Mouse (Mus musculus) thymus, postnatal 36 days (tissue): ENCODE measurements around the gene Gm13695.
A peak's percentile ranks its signal among the peaks of the same experiment; 100 is the strongest.
"Not testable (repeated sequence)": the region's sequence is repeated elsewhere in the genome, so short reads cannot be mapped to it uniquely, and the experiment has no call there.

Source experiments
- DNase-seq, 2 experiments: peaks; one replicate each; pipeline ENCODE4 v3.0.0; 2022; ENCODE audit warnings: mixed read lengths in 2 of 2

Gene Gm13695

DNA sequence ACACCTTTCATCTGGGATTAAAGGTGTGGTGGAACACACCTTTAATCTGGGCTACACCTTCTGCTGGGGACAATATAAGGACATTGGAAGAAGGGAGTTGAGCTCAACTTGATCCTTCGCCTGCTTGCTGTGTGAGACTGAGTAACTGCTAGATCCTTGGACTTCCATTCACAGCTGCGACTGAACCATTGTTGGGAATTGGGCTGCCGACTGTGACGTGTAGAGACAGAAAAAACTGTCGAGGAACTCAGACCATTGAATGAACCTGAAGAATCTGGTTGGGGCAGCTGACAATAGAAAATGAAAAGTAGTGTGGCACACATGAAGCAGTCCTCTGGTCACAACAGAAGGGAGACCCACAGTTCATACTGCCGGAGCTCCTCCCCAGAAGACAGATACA, at the start of gene Gm13695:
Gm13695 (plus strand) TSS at position 301 of the 400 bp plus-strand sequence.
- not testable (repeated sequence) for DNase-seq

DNA sequence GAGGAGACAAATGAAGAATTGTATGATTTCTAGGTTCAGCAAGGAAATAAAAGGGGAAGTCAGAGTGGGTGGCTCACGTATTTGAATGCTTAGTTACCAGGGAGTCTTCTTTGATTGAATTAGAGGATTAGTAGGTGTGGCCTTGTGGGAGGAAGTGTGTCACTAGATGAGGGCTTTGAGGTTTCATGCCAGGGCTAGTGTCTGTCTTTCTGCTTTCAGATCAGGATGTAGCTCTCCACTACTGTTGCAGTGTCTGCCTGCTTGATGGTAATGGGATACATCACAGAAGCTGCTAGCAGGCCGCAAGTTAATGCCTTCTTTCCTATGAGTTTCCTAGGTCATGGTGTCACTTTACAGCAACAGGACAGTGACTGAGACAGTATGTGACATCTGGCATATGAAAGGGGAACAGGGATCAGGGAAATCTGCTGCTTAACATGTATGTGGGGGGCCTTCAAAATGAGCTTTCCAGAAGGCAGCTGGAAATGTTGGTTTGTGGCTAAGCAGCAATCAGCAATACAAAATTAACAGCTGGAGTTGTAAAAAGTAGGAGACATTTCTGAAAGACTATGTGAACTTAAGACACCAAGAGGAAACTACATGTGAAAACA, 37.5 kb upstream of the Gm13695 start:
- no peak for DNase-seq

DNA sequence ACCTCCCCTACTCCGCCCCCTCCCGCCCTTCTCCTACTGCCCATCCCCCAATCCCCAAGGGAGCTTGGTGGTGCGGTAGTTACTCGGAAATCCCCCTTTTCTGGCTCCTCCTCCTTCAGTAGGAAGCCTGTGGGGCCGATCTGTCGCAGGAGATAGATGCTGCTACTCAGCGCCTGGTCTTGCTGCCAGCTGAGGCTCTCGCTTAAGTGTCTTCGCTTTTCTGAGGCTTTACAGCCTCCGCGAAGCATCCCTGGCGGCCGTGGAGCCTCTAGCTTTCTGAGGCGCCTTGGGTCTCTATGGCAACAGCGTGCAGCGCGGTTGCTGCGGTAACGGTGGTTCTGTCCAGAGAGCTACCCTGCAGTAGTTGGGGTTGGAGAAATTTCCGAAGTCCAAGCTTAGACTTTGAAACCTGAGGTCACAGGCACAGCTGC, 26.2 kb upstream of the Gm13695 start, which contains the start of gene Zswim2:
Zswim2 (minus strand) TSS at position 298 of the 431 bp plus-strand sequence.
- DNase-seq = peak in 1 of 2 experiments; percentile 24

DNA sequence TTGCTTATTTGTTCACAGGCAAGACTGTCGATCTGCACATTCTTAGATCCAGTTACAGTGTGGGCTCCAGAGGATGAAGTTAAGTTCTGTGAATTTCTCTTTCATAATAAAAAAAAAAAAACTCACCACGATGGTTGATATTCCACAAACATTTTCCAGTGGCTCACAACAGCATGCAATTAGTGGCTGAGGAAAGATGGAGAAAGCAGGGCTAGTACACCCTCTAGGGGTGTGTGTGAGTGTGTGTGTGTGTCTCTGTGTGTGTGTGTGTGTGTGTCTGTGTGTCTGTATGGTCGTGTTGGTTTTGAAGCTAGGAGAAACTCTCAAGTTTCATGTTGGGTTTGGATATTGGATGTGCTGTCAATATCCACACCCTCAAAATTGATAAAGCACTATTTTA, 25.7 kb upstream of the Gm13695 start:
- no peak for DNase-seq

DNA sequence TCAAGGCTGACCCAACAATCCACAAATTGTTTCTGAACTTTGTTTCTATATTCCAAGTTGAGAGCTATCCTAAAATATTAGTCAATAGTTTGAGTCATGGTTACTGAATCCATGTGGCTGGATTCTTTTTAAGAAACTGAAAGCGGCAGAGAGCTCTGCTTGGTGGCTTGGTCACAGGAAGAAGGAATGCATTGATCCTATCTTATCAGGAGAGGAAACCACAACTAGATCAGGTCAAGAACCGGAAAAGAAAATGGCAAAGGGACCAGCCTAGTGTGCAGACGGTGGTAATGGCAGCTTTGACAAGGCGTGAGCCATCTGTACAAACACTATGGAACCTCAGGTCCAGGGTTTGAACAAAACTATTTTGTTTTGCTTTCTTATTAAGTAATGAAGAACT, 25.3 kb upstream of the Gm13695 start:
- no peak for DNase-seq

DNA sequence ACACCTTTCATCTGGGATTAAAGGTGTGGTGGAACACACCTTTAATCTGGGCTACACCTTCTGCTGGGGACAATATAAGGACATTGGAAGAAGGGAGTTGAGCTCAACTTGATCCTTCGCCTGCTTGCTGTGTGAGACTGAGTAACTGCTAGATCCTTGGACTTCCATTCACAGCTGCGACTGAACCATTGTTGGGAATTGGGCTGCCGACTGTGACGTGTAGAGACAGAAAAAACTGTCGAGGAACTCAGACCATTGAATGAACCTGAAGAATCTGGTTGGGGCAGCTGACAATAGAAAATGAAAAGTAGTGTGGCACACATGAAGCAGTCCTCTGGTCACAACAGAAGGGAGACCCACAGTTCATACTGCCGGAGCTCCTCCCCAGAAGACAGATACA, 11.7 kb upstream of the Gm13695 start, which contains the start of gene Gm13698:
Gm13698 (plus strand) TSS at position 301 of the 400 bp plus-strand sequence.
- DNase-seq = not testable (repeated sequence)

DNA sequence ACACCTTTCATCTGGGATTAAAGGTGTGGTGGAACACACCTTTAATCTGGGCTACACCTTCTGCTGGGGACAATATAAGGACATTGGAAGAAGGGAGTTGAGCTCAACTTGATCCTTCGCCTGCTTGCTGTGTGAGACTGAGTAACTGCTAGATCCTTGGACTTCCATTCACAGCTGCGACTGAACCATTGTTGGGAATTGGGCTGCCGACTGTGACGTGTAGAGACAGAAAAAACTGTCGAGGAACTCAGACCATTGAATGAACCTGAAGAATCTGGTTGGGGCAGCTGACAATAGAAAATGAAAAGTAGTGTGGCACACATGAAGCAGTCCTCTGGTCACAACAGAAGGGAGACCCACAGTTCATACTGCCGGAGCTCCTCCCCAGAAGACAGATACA, 5.9 kb upstream of the Gm13695 start, which contains the start of gene Gm13693:
Gm13693 (plus strand) TSS at position 301 of the 400 bp plus-strand sequence.
- not testable (repeated sequence) for DNase-seq

DNA sequence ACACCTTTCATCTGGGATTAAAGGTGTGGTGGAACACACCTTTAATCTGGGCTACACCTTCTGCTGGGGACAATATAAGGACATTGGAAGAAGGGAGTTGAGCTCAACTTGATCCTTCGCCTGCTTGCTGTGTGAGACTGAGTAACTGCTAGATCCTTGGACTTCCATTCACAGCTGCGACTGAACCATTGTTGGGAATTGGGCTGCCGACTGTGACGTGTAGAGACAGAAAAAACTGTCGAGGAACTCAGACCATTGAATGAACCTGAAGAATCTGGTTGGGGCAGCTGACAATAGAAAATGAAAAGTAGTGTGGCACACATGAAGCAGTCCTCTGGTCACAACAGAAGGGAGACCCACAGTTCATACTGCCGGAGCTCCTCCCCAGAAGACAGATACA, 5.7 kb downstream of the Gm13695 start, which contains the start of gene Gm13696:
Gm13696 (plus strand) TSS at position 301 of the 400 bp plus-strand sequence.
- not testable (repeated sequence) for DNase-seq

DNA sequence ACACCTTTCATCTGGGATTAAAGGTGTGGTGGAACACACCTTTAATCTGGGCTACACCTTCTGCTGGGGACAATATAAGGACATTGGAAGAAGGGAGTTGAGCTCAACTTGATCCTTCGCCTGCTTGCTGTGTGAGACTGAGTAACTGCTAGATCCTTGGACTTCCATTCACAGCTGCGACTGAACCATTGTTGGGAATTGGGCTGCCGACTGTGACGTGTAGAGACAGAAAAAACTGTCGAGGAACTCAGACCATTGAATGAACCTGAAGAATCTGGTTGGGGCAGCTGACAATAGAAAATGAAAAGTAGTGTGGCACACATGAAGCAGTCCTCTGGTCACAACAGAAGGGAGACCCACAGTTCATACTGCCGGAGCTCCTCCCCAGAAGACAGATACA, 11.5 kb downstream of the Gm13695 start, which contains the start of gene Gm13694:
Gm13694 (plus strand) TSS at position 301 of the 400 bp plus-strand sequence.
- DNase-seq = not testable (repeated sequence)

DNA sequence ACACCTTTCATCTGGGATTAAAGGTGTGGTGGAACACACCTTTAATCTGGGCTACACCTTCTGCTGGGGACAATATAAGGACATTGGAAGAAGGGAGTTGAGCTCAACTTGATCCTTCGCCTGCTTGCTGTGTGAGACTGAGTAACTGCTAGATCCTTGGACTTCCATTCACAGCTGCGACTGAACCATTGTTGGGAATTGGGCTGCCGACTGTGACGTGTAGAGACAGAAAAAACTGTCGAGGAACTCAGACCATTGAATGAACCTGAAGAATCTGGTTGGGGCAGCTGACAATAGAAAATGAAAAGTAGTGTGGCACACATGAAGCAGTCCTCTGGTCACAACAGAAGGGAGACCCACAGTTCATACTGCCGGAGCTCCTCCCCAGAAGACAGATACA, 17.3 kb downstream of the Gm13695 start, which contains the start of gene Gm13697:
Gm13697 (plus strand) TSS at position 301 of the 400 bp plus-strand sequence.
- not testable (repeated sequence) for DNase-seq

DNA sequence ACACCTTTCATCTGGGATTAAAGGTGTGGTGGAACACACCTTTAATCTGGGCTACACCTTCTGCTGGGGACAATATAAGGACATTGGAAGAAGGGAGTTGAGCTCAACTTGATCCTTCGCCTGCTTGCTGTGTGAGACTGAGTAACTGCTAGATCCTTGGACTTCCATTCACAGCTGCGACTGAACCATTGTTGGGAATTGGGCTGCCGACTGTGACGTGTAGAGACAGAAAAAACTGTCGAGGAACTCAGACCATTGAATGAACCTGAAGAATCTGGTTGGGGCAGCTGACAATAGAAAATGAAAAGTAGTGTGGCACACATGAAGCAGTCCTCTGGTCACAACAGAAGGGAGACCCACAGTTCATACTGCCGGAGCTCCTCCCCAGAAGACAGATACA, 23.1 kb downstream of the Gm13695 start, which contains the start of gene Gm13691:
Gm13691 (plus strand) TSS at position 301 of the 400 bp plus-strand sequence.
- DNase-seq = not testable (repeated sequence)

DNA sequence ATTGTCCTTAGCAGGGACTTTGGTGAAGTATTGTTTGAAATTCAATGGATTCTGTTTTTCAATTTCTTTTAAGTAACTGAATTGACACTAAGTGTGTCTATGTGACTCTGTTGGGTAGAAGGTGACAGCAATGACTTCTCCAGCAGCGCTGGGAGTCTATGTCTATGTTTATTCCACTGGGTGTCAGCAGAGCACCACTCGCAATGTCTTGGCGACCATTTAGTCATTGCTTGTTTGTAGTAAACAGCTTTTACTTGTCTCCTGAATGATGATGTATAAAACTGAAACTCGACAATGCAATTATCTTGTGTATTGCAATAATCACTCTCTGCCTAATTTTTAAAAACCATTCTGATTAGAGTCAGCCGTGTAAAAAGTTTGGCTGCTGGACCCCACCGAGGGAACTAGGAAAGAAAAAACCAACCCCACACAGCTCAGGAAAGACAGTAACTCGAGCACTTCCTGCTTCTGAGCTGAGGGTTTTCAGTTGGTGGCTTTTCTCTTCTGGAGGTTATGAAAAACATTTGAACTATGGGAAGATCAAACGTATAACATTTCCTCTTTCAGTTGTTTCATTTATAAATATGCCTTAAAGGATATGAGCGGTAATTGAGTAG, 26.6 kb downstream of the Gm13695 start:
- DNase-seq = peak; percentile 42 to 43

DNA sequence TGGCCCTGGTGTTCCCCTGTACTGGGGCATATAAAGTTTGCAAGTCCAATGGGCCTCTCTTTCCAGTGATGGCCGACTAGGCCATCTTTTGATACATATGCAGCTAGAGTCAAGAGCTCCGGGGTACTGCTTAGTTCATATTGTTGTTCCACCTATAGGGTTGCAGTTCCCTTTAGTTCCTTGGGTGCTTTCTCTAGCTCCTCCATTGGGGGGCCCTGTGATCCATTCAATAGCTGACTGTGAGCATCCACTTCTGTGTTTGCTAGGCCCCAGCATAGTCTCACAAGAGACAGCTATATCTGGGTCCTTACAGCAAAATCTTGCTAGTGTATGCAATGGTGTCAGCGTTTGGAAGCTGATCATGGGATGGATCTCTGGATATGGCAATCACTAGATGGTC, 27.4 kb downstream of the Gm13695 start:
- DNase-seq = peak; percentile 45 to 58

DNA sequence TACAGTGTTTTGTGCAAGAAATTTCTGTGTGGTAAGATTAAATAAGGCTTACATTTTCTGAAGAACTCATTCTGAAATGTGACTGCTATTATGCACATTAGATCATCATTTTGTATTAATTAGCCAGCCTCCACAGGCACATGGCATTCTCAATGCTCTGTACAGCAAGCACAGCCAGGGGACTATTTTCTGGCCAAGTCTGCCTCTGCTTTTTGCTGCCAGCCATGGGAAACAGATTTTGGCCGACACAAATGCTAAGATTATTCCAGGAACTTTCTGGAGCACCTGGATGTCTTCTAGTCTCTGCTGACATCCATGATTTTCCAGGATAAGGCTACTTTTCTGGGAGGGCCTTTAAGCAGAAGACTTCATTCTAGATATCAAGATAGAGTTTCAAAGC, 41.8 kb downstream of the Gm13695 start:
- DNase-seq = no peak

DNA sequence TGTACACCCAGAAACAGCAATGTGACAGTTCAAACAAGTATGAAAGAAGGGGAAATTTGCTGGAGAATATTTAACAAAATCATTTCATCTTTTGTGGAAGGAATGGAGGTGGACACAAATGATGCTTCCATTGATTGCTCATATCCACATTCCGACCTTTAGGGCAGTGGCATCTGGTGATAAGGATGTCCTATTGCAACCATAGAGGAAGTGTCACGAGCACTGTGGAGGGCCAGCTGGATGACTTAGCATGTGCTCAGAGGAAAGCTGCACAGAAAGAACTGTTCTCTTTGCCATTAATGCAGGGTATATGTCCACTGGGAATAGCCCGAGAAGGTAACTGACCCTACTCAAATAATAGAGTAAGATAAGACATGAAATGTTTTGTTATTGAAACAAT, 42.7 kb downstream of the Gm13695 start:
- no peak for DNase-seq

DNA sequence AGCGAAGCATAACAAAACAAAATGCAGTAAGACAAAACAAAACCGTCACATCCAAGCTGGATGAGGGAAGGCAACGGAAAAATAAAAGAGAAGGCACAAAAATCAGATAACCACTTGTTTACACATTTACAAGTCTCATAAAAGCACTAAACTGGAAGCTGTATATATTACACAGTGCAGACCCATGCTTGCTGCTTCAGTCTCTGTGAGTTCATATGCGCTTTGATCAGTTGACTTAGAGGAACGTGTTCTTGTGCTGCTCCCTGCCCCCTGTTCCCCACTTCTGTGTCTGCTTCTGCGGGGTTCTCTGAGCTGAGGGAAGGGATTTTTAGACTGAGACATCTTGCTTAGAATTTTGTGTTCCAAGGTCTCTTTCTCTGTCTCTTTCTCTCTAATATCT, 47.5 kb downstream of the Gm13695 start:
- no peak for DNase-seq

DNA sequence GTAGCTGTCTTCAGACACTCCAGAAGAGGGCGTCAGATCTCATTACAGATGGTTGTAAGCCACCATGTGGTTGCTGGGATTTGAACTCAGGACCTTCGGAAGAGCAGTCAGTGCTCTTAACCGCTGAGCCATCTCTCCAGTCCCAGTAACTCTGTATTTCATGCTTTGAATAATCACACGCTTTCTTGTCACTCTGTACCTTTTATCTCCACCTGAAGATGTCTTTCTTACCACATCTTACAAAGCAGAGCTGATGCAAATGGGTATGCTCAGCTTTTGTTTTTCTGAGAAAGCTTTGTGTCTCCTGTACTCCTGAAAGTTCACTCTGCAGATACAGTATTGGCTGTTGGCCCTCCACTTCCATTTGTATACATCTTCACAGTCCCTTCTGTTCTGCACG, 49.2 kb downstream of the Gm13695 start:
- peak in 1 of 2 experiments; percentile 9 for DNase-seq

DNA sequence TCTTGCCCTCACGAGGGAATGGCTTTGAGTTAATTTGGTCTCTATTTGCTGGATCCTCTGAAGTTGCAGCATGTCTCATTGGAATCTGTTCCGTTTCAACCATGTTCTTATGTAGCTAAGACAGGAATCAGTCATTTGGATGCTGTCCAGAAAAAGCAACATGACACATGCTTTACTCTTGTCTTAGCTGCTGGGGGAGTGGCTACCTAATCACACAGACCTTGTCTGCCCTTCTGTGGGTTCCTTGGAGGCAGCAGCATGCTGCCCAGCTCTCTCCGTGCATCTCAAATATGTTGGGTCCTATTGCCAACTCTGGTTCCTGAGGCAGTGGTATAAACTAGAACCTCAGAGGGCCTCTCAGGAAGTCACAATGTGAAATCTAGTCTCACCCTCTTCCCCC, 51.2 kb downstream of the Gm13695 start:
- no peak for DNase-seq
